Mouse (Mus musculus) hindbrain, embryonic 11.5 days (tissue): ENCODE results near the gene Fbll1. TPM values are rescaled to one million over a fixed set of nuclear protein-coding genes. Genes with fewer than 3 reads are reported as not detected.
"Not testable (repeated sequence)": the region's sequence is repeated elsewhere in the genome, so short reads cannot be mapped to it uniquely, and the experiment has no call there.

ENCODE experiments used
- ATAC-seq: fragments of 200-750 bp; cut with Nextera tagmentation; 2 replicates; pipeline ENCODE4 v1.8.0; 2017; ENCODE audit warnings: mild to moderate bottlenecking, moderate TSS enrichment, moderate library complexity; ENCODE audit not compliant: low FRiP score
- DNase-seq: peaks from one replicate; pipeline ENCODE4 v3.0.0-alpha.2; 2015; ENCODE audit warnings: low spot score
- H3K27ac ChIP-seq: fragments of 300-500 bp; sonication (generic); 2 replicates; pipeline ENCODE4 v1.5.1; 2014; ENCODE audit warnings: mild to moderate bottlenecking, low read depth, low read length
- H3K27me3 ChIP-seq: fragments of 300-500 bp; sonication (generic); 2 replicates; pipeline ENCODE4 v1.6.1; 2014; ENCODE audit warnings: mild to moderate bottlenecking, low read length, moderate library complexity, mixed read lengths; ENCODE audit not compliant: control insufficient read depth, insufficient read depth
- H3K36me3 ChIP-seq: fragments of 300-500 bp; sonication (generic); 2 replicates; pipeline ENCODE4 v1.6.1; 2014; ENCODE audit warnings: mild to moderate bottlenecking, low read length, moderate library complexity, mixed read lengths; ENCODE audit not compliant: control insufficient read depth, insufficient read depth
- H3K4me1 ChIP-seq: fragments of 300-500 bp; sonication (generic); replicated peaks from 2 replicates; pipeline ENCODE4 v1.6.1; 2014; ENCODE audit warnings: low read length, mixed read lengths; ENCODE audit not compliant: control insufficient read depth, insufficient read depth
- H3K4me2 ChIP-seq: fragments of 300-500 bp; sonication (generic); replicated peaks from 2 replicates; pipeline ENCODE4 v1.6.1; 2014; ENCODE audit warnings: mild to moderate bottlenecking, low read depth, low read length
- H3K4me3 ChIP-seq: fragments of 300-500 bp; sonication (generic); 2 replicates; pipeline ENCODE4 v1.5.1; 2014; ENCODE audit warnings: low read depth, low read length
- H3K9ac ChIP-seq: fragments of 300-500 bp; sonication (generic); 2 replicates; pipeline ENCODE4 v1.6.1; 2014; ENCODE audit warnings: low read depth, low read length
- H3K9me3 ChIP-seq: fragments of 300-500 bp; sonication (generic); 2 replicates; pipeline ENCODE4 v1.6.1; 2016; ENCODE audit warnings: low read length; ENCODE audit not compliant: control insufficient read depth
- WGBS: fragments of 180-500 bp; shearing (Covaris S2); extraction: QIAGEN DNeasy Blood & Tissue Kit; methylation state at CpG from one replicate; pipeline ENCODE4 v1.1.7; 2014; 5-methylcytosine and 5-hydroxymethylcytosine counted together
- polyA plus RNA-seq: library from polyadenylated mRNA; unstranded; fragments of >200 nt; fragmentation: Nextera tagmentation; extraction: Ambion mirVana; gene quantifications from 2 replicates; pipeline ENCODE4 v1.2.1, GENCODE M21; 2014

Fbll1 gene
- 4.5 and 4.6 TPM in 2 replicates for polyA plus RNA-seq

- H3K9me3 ChIP-seq = no peaks in the 10 kb centered on the region
- no peaks in the 10 kb centered on the region for H3K4me1 ChIP-seq
- peak within 1 kb of the TSS; percentile 58; the same call in 1 of the 2 replicates for H3K27ac ChIP-seq
- H3K4me2 ChIP-seq = peak within 1 kb of the TSS; percentile 96
- H3K4me3 ChIP-seq = peak within 1 kb of the TSS; percentile 55
- whole genome bisulfite sequencing = 10% methylated on average over 11 of the region's 11 CpGs
- peaks cover 41% of the 10 kb centered on the region for H3K27me3 ChIP-seq
- peak within 1 kb of the TSS; percentile 59 for H3K9ac ChIP-seq
- DNase-seq (peak; percentile 75), ATAC-seq (no peak)
- no peaks in the 10 kb centered on the region for H3K36me3 ChIP-seq
Measured at GRCm38 (mm10) chr11:35798874-35799273, at the start of gene Fbll1. Gene Fbll1, minus strand, starts transcription at chr11:35798884.

GRCm38 (mm10) chr11:35844299-35844698 lies 45.6 kb upstream of the Fbll1 start:
- Histone ChIP-seq H3K4me1 (no peaks in the 10 kb centered on the region), H3K27ac (no peak overlapping the region), H3K4me3 (no peak overlapping the region), H3K9ac (no peak overlapping the region), H3K4me2 (no peak overlapping the region), H3K9me3 (no peaks in the 10 kb centered on the region), H3K27me3 (no peaks in the 10 kb centered on the region), H3K36me3 (no peaks in the 10 kb centered on the region)
- WGBS = 88% methylated on average over 9 of the region's 9 CpGs
- no peak for ATAC-seq
- DNase-seq = no peak

GRCm38 (mm10) chr11:35842560-35842959 lies 43.9 kb upstream of the Fbll1 start:
- H3K4me1 ChIP-seq, H3K4me2 ChIP-seq, ATAC-seq, DNase-seq, H3K36me3 ChIP-seq, H3K9me3 ChIP-seq, H3K27me3 ChIP-seq, H3K9ac ChIP-seq, H3K4me3 ChIP-seq, H3K27ac ChIP-seq: not testable (repeated sequence)
- 79% methylated on average over 4 of the region's 4 CpGs for WGBS

GRCm38 (mm10) chr11:35841738-35842325 lies 43.1 kb upstream of the Fbll1 start:
- H3K4me2 ChIP-seq = no peak overlapping the region
- no peak overlapping the region for H3K4me3 ChIP-seq
- no peak overlapping the region for H3K27ac ChIP-seq
- no peaks in the 10 kb centered on the region for H3K27me3 ChIP-seq
- DNase-seq = no peak
- no peaks in the 10 kb centered on the region for H3K9me3 ChIP-seq
- WGBS = 85% methylated on average over 21 of the region's 21 CpGs
- no peaks in the 10 kb centered on the region for H3K4me1 ChIP-seq
- no peak overlapping the region for H3K9ac ChIP-seq
- H3K36me3 ChIP-seq = no peaks in the 10 kb centered on the region
- no peak for ATAC-seq

- not testable (repeated sequence) for H3K4me2 ChIP-seq, H3K36me3 ChIP-seq, ATAC-seq, H3K4me3 ChIP-seq, H3K9ac ChIP-seq, H3K27ac ChIP-seq, H3K4me1 ChIP-seq, H3K27me3 ChIP-seq, DNase-seq, H3K9me3 ChIP-seq
- 90% methylated on average over 4 of the region's 4 CpGs for WGBS
Measured at GRCm38 (mm10) chr11:35840806-35841205, 42.1 kb upstream of the Fbll1 start.

GRCm38 (mm10) chr11:35840282-35840681 lies 41.6 kb upstream of the Fbll1 start:
- no peak overlapping the region for H3K4me3 ChIP-seq
- H3K9me3 ChIP-seq = no peaks in the 10 kb centered on the region
- H3K27me3 ChIP-seq = no peaks in the 10 kb centered on the region
- DNase-seq (peak; percentile 43), ATAC-seq (no peak)
- 84% methylated on average over 7 of the region's 7 CpGs for WGBS
- no peaks in the 10 kb centered on the region for H3K4me1 ChIP-seq
- H3K27ac ChIP-seq = no peak overlapping the region
- H3K9ac ChIP-seq = no peak overlapping the region
- H3K4me2 ChIP-seq = no peak overlapping the region
- H3K36me3 ChIP-seq = no peaks in the 10 kb centered on the region

GRCm38 (mm10) chr11:35838345-35839338 lies 40.0 kb upstream of the Fbll1 start:
- ATAC-seq (peak; percentile 84), DNase-seq (peak; percentile 93)
- Histone ChIP-seq H3K36me3 (no peaks in the 10 kb centered on the region), H3K27me3 (no peaks in the 10 kb centered on the region), H3K4me3 (0 out of 2 replicates have a peak overlapping the region, but pooled peaks have one; percentile 6), H3K4me2 (peak overlapping the region; percentile 44), H3K4me1 (no peaks in the 10 kb centered on the region; the same call in 1 of the 2 replicates), H3K27ac (peak overlapping the region; percentile 47; the same call in 1 of the 2 replicates), H3K9me3 (no peaks in the 10 kb centered on the region), H3K9ac (peak overlapping the region; percentile 37; the same call in 1 of the 2 replicates)
- WGBS = 22% methylated on average over 28 of the region's 28 CpGs

GRCm38 (mm10) chr11:35837156-35838126 lies 38.8 kb upstream of the Fbll1 start:
- H3K4me1 ChIP-seq = peaks cover 5% of the 10 kb centered on the region; the same call in 1 of the 2 replicates
- H3K9ac ChIP-seq = no peak overlapping the region
- H3K4me3 ChIP-seq = no peak overlapping the region
- no peaks in the 10 kb centered on the region for H3K9me3 ChIP-seq
- no peak for ATAC-seq
- no peaks in the 10 kb centered on the region for H3K36me3 ChIP-seq
- H3K27me3 ChIP-seq = no peaks in the 10 kb centered on the region
- peak overlapping the region; percentile 31; the same call in 1 of the 2 replicates for H3K27ac ChIP-seq
- no peak for DNase-seq
- 82% methylated on average over 5 of the region's 5 CpGs for WGBS
- H3K4me2 ChIP-seq = no peak overlapping the region
